In the genomic region with DNA sequence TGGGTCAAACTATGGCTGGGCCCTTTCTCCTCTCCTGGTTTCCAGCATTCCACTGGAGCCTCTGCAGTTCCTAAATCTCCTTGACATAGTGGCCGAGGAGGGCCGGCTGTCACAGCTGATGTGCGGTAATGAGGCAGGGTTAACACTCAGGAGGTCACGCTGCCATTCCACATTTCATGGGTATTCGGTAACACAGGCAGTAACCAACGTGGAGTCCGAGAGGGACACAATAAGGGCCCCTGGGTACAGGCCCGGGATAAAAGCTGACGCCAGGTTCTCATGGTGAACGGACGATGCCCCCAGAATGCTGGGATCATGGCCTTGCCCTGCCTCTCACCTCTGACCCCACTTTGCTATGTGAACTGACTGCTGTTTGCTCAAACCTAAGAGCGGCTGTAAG, we compare ENCODE assay signal across 21 mouse cellular contexts.
DNase-seq lines count a peak whose midpoint lies in the region; ATAC-seq lines count a peak whose summit lies in the region.
"Had no signal": no experiment of that assay in that cellular context is flagged by ENCODE, and none has a peak within 500 bp of the region (broad histone marks: within the 10 kb centered on the region; RNA-seq: fewer than 3 reads in every experiment).

No protein-coding gene starts in this region.

- no peak overlapping the region for H3K4me3 ChIP-seq in midbrain, embryonic 11.5 days (ENCODE audit: low read depth, low read length)
- no peak overlapping the region for H3K4me3 ChIP-seq in midbrain, embryonic 16.5 days (ENCODE audit: low read depth, low read length)
- H3K4me3 ChIP-seq in limb, embryonic 10.5 days = no peak overlapping the region
- H3K4me3 ChIP-seq: embryonic facial prominence, embryonic 13.5 days; forebrain, embryonic 12.5 days; heart, adult 2 months; heart, embryonic 15.5 days had no signal

- H3K27ac ChIP-seq in midbrain, embryonic 11.5 days (ENCODE audit: low read depth, low read length) = no peak overlapping the region
- no peak overlapping the region for H3K27ac ChIP-seq in midbrain, embryonic 16.5 days (ENCODE audit: low read length)
- peak overlapping the region; percentile 17; the same call in 1 of the 2 replicates for H3K27ac ChIP-seq in limb, embryonic 10.5 days
- H3K27ac ChIP-seq: embryonic facial prominence, embryonic 13.5 days; forebrain, embryonic 12.5 days; heart, adult 2 months; heart, embryonic 15.5 days; hindbrain, postnatal 0 days had no signal

- H3K4me2 ChIP-seq in midbrain, embryonic 11.5 days = no peak overlapping the region
- no peak overlapping the region for H3K4me2 ChIP-seq in midbrain, embryonic 16.5 days (ENCODE audit: low read length)
- H3K4me2 ChIP-seq: embryonic facial prominence, embryonic 13.5 days; forebrain, embryonic 12.5 days; heart, embryonic 11.5 days; heart, embryonic 15.5 days had no signal

- no peaks in the 10 kb centered on the region for H3K36me3 ChIP-seq in midbrain, embryonic 11.5 days (ENCODE audit: control insufficient read depth, insufficient read depth, low read length)
- H3K36me3 ChIP-seq in midbrain, embryonic 16.5 days (ENCODE audit: control insufficient read depth, insufficient read depth, low read length) = no peaks in the 10 kb centered on the region
- no peaks in the 10 kb centered on the region for H3K36me3 ChIP-seq in limb, embryonic 10.5 days
- H3K36me3 ChIP-seq: embryonic facial prominence, embryonic 13.5 days; forebrain, embryonic 12.5 days; heart, embryonic 15.5 days had no signal

- H3K4me1 ChIP-seq in midbrain, embryonic 11.5 days (ENCODE audit: control insufficient read depth, insufficient read depth, low read length) = no peaks in the 10 kb centered on the region; the same call in 1 of the 2 replicates
- no peaks in the 10 kb centered on the region for H3K4me1 ChIP-seq in midbrain, embryonic 16.5 days (ENCODE audit: control insufficient read depth, insufficient read depth, low read length)
- H3K4me1 ChIP-seq in limb, embryonic 10.5 days = peaks cover 47% of the 10 kb centered on the region
- H3K4me1 ChIP-seq: forebrain, embryonic 12.5 days; heart, embryonic 15.5 days had no signal

- no peak overlapping the region for H3K9ac ChIP-seq in midbrain, embryonic 11.5 days (ENCODE audit: low read length)
- H3K9ac ChIP-seq in midbrain, embryonic 16.5 days (ENCODE audit: low read depth, low read length) = no peak overlapping the region
- H3K9ac ChIP-seq: embryonic facial prominence, embryonic 13.5 days; forebrain, embryonic 12.5 days; forebrain, postnatal 0 days; heart, embryonic 15.5 days had no signal

- ATAC-seq in midbrain, embryonic 11.5 days (ENCODE audit: low FRiP score) = peak; percentile 67
- no peak for ATAC-seq in midbrain, embryonic 16.5 days
- ATAC-seq: forebrain, postnatal 0 days; hindbrain, postnatal 0 days had no signal

- 44% methylated on average over 12 of the region's 12 CpGs for WGBS in midbrain, embryonic 11.5 days
- WGBS in midbrain, embryonic 16.5 days = 42% methylated on average over 12 of the region's 12 CpGs
- 38% methylated on average over 12 of the region's 12 CpGs for WGBS in limb, embryonic 10.5 days

- peak; percentile 89 for DNase-seq in midbrain, embryonic 11.5 days (ENCODE audit: low spot score, missing footprints)
- peak; percentile 80 for DNase-seq in embryo, embryonic 10 days (ENCODE audit: low spot score)
- DNase-seq in embryo, embryonic 10.5 days (ENCODE audit: low spot score) = peak; percentile 73
- peak; percentile 44 for DNase-seq in limb, embryonic 10.5 days (ENCODE audit: low spot score)
- no peak for DNase-seq in urinary bladder, postnatal 10 days (ENCODE audit: low spot score)
- DNase-seq in lung, postnatal 36 days = no peak
- DNase-seq: adrenal gland, adult 8-10 months; adrenal gland, postnatal 36 days; cerebellum, adult 11 months; cerebellum, adult 9-10 months; cerebellum, postnatal 25 days; forebrain, postnatal 0 days; gastrocnemius, postnatal 14 days; heart, adult 2 months; heart, postnatal 14 days had no signal

- no peaks in the 10 kb centered on the region for H3K9me3 ChIP-seq in midbrain, embryonic 11.5 days (ENCODE audit: control insufficient read depth, low read length)
- H3K9me3 ChIP-seq in midbrain, embryonic 16.5 days (replicated peaks; ENCODE audit: control insufficient read depth, low read length, poor library complexity, severe bottlenecking) = no peaks in the 10 kb centered on the region
- H3K9me3 ChIP-seq in limb, embryonic 10.5 days (replicated peaks) = 0 out of 2 replicates have a peak, but pooled peaks cover 4% of the 10 kb centered on the region
- H3K9me3 ChIP-seq: embryonic facial prominence, embryonic 13.5 days; forebrain, embryonic 12.5 days; heart, embryonic 15.5 days had no signal

- no peaks in the 10 kb centered on the region for H3K27me3 ChIP-seq in midbrain, embryonic 11.5 days (ENCODE audit: control insufficient read depth, insufficient read depth, low read length)
- H3K27me3 ChIP-seq in midbrain, embryonic 16.5 days (ENCODE audit: control insufficient read depth, insufficient read depth, low read depth, low read length) = no peaks in the 10 kb centered on the region; the same call in 1 of the 2 replicates
- peaks cover 31% of the 10 kb centered on the region for H3K27me3 ChIP-seq in limb, embryonic 10.5 days (ENCODE audit: low read depth, poor library complexity, severe bottlenecking)
- H3K27me3 ChIP-seq: embryonic facial prominence, embryonic 13.5 days; forebrain, embryonic 12.5 days had no signal

Comparison
In these comparisons a context has a peak if more than half of its experiments do, and no peak if none do; other contexts are left out.
1. DNase-seq: peak in midbrain, embryonic 11.5 days (single experiment), embryo, embryonic 10 days (single experiment), embryo, embryonic 10.5 days (single experiment) and limb, embryonic 10.5 days (single experiment); none in urinary bladder, postnatal 10 days (single experiment) and lung, postnatal 36 days (single experiment).